Mouse (Mus musculus): Measurements from ENCODE around the gene Ppfia3.
"Not testable (repeated sequence)": the region's sequence is repeated elsewhere in the genome, so short reads cannot be mapped to it uniquely, and the experiment has no call there.

Gene Ppfia3

GRCm38 (mm10) chr7:45366652-45367019 is at the start of gene Ppfia3:
Gene Ppfia3, minus strand, starts transcription at chr7:45367019.
- no peak for DNase-seq (ENCODE audit: low spot score in 2 of 2)

- peak; percentile 61 to 66 for DNase-seq (ENCODE audit: low spot score in 2 of 2)
Measured at GRCm38 (mm10) chr7:45415636-45416035, 48.8 kb upstream of the Ppfia3 start.

- no peak for DNase-seq (ENCODE audit: low spot score in 2 of 2)
Measured at GRCm38 (mm10) chr7:45414740-45415224, 48.0 kb upstream of the Ppfia3 start.

GRCm38 (mm10) chr7:45413864-45414739 is 47.3 kb upstream of the Ppfia3 start:
- no peak for DNase-seq (ENCODE audit: low spot score in 2 of 2)

GRCm38 (mm10) chr7:45413113-45413863 is 46.5 kb upstream of the Ppfia3 start, which contains the start of gene Ntf5:
Gene Ntf5, plus strand, starts transcription at chr7:45413695.
- no peak for DNase-seq (ENCODE audit: low spot score in 2 of 2)

GRCm38 (mm10) chr7:45412421-45412820 is 45.6 kb upstream of the Ppfia3 start:
- no peak for DNase-seq (ENCODE audit: low spot score in 2 of 2)

GRCm38 (mm10) chr7:45409497-45410163 is 42.8 kb upstream of the Ppfia3 start:
- DNase-seq (ENCODE audit: low spot score in 2 of 2), result no peak

- no peak for DNase-seq (ENCODE audit: low spot score in 2 of 2)
Measured at GRCm38 (mm10) chr7:45408949-45409348, 42.1 kb upstream of the Ppfia3 start.

- DNase-seq (ENCODE audit: low spot score in 2 of 2), result no peak
Measured at GRCm38 (mm10) chr7:45408351-45408750, 41.5 kb upstream of the Ppfia3 start.

- DNase-seq (ENCODE audit: low spot score in 2 of 2), result no peak
Measured at GRCm38 (mm10) chr7:45407836-45408235, 41.0 kb upstream of the Ppfia3 start.

GRCm38 (mm10) chr7:45406157-45407156 is 39.6 kb upstream of the Ppfia3 start:
- DNase-seq (ENCODE audit: low spot score in 2 of 2), result no peak

GRCm38 (mm10) chr7:45405091-45406075 is 38.6 kb upstream of the Ppfia3 start, which contains the start of gene Kcna7:
Gene Kcna7, plus strand, starts transcription at chr7:45405653.
- peak; percentile 63 to 74 for DNase-seq (ENCODE audit: low spot score in 2 of 2)

GRCm38 (mm10) chr7:45403532-45404261 is 36.9 kb upstream of the Ppfia3 start:
- DNase-seq (ENCODE audit: low spot score in 2 of 2), result peak; percentile 46 to 72

GRCm38 (mm10) chr7:45401521-45402085 is 34.8 kb upstream of the Ppfia3 start:
- DNase-seq (ENCODE audit: low spot score in 2 of 2), result no peak

- DNase-seq (ENCODE audit: low spot score in 2 of 2), result no peak
Measured at GRCm38 (mm10) chr7:45396787-45397186, 30.0 kb upstream of the Ppfia3 start.

GRCm38 (mm10) chr7:45396337-45396775 is 29.5 kb upstream of the Ppfia3 start:
- not testable (repeated sequence) for DNase-seq (ENCODE audit: low spot score in 2 of 2)

- DNase-seq (ENCODE audit: low spot score in 2 of 2), result peak; percentile 100
Measured at GRCm38 (mm10) chr7:45395578-45396336, 28.9 kb upstream of the Ppfia3 start, which contains the start of gene Snrnp70. Gene Snrnp70, minus strand, starts transcription at chr7:45395742.

All from natural killer cell, adult 2 months (primary cell).